Mouse (Mus musculus) liver, postnatal 0 days (tissue): ENCODE measurements around the gene Usmg5. TPM values are rescaled to one million over a fixed set of nuclear protein-coding genes. Genes with fewer than 3 reads are reported as not detected.

Experiments used
- ATAC-seq: fragments of 200-750 bp; cut with Nextera tagmentation; 2 replicates; pipeline ENCODE4 v1.8.0; 2017; ENCODE audit warnings: mild to moderate bottlenecking, moderate library complexity
- DNase-seq: peaks from one replicate; pipeline ENCODE4 v3.0.0-alpha.2; 2016
- H3K27ac ChIP-seq: fragments of 300-500 bp; sonication (generic); 2 replicates; pipeline ENCODE4 v1.5.1; 2014; ENCODE audit warnings: antibody characterized with exemption, moderate library complexity, mild to moderate bottlenecking, low read depth
- H3K27me3 ChIP-seq: fragments of 300-500 bp; sonication (generic); 2 replicates; pipeline ENCODE4 v1.6.1; 2014; ENCODE audit warnings: low read length, control low read depth, mixed read lengths; ENCODE audit not compliant: insufficient read depth
- H3K36me3 ChIP-seq: fragments of 300-500 bp; sonication (generic); replicated peaks from 2 replicates; pipeline ENCODE4 v1.6.1; 2014; ENCODE audit warnings: mild to moderate bottlenecking, control low read depth, low read length, moderate library complexity, mixed read lengths; ENCODE audit not compliant: insufficient read depth
- H3K4me1 ChIP-seq: fragments of 300-500 bp; sonication (generic); 2 replicates; pipeline ENCODE4 v1.6.1; 2014; ENCODE audit warnings: antibody characterized with exemption, mild to moderate bottlenecking, control low read depth; ENCODE audit not compliant: insufficient read depth
- H3K4me2 ChIP-seq: fragments of 300-500 bp; sonication (generic); 2 replicates; pipeline ENCODE4 v1.6.1; 2014; ENCODE audit warnings: low read depth, mild to moderate bottlenecking, low read length, moderate library complexity, mixed read lengths
- H3K4me3 ChIP-seq: fragments of 300-500 bp; sonication (generic); 2 replicates; pipeline ENCODE4 v1.5.1; 2014; ENCODE audit warnings: low read depth, low read length
- H3K9ac ChIP-seq: fragments of 300-500 bp; sonication (generic); replicated peaks from 2 replicates; pipeline ENCODE4 v1.6.1; 2014; ENCODE audit warnings: mild to moderate bottlenecking, moderate library complexity
- H3K9me3 ChIP-seq: fragments of 300-500 bp; sonication (generic); 2 replicates; pipeline ENCODE4 v1.6.1; 2016; ENCODE audit warnings: mild to moderate bottlenecking, control low read depth, low read length, mixed read lengths
- CTCF ChIP-seq: sonication (generic); IDR thresholded peaks from 2 replicates; pipeline ENCODE4 v1.5.1; 2016; ENCODE audit warnings: antibody characterized with exemption, low read depth
- EP300 ChIP-seq: IDR thresholded peaks from 2 replicates; pipeline ENCODE4 v1.6.1; 2016; ENCODE audit warnings: antibody characterized with exemption, low read depth, mild to moderate bottlenecking
- WGBS: fragments of 180-500 bp; shearing (Covaris S2); extraction: QIAGEN DNeasy Blood & Tissue Kit; methylation state at CpG from one replicate; pipeline ENCODE4 v1.1.7; 2014; ENCODE audit not compliant: insufficient replicate concordance; 5-methylcytosine and 5-hydroxymethylcytosine counted together
- polyA plus RNA-seq: library from polyadenylated mRNA; unstranded; fragments of >200 nt; fragmentation: Nextera tagmentation; extraction: Ambion mirVana; gene quantifications from 2 replicates; pipeline ENCODE4 v1.2.1, GENCODE M21; 2015

Usmg5 gene
- polyA plus RNA-seq, 1 experiment from 2014 or later, result 1,426 TPM

GRCm38 (mm10) chr19:47049840-47050239, 40.6 kb downstream of the Usmg5 start:
- Histone ChIP-seq H3K9ac (peak overlapping the region; percentile 83), H3K27ac (peak overlapping the region; percentile 85; the same call in 1 of the 2 replicates)
- ATAC-seq, result no peak

DNA sequence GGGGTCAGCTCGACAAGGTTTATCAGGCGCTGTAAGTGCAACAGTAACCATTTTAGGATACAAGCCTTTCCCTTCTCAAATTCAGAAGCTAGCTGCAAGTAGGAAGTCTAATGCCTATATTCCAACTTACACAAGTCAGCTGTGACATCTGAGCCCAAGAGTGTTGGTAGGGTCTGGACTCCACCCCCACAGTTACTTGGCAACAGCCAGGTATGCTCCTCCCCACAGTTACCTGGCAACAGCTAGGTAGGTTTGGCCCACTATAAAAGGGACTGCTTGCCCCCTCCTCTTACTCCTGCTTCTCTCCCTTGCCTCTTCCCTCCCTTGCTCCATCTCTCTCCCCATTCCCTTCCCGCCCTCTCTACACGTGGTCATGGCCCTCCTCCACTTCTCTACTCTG, 41.4 kb downstream of the Usmg5 start:
- Histone ChIP-seq H3K9ac (no peak overlapping the region), H3K4me3 (no peak overlapping the region), H3K27me3 (no peaks in the 10 kb centered on the region), H3K9me3 (no peaks in the 10 kb centered on the region), H3K4me2 (peak overlapping the region; percentile 97; the same call in 1 of the 2 replicates), H3K36me3 (0 out of 2 replicates have a peak, but pooled peaks cover 9% of the 10 kb centered on the region), H3K27ac (no peak overlapping the region), H3K4me1 (peaks cover 15% of the 10 kb centered on the region)
- TF ChIP-seq CTCF (no peak), EP300 (no peak)
- WGBS, result 64% methylated on average over 4 of the region's 4 CpGs
- ATAC-seq, result no peak
- DNase-seq, result no peak

More at GRCm38 (mm10) chr19:47049840-47050239, 40.6 kb downstream of the Usmg5 start:
- 7% methylated on average over 7 of the region's 7 CpGs for WGBS
- Histone ChIP-seq H3K9me3 (no peaks in the 10 kb centered on the region), H3K4me2 (peak overlapping the region; percentile 97), H3K27me3 (no peaks in the 10 kb centered on the region), H3K4me3 (peak overlapping the region; percentile 84), H3K4me1 (peaks cover 15% of the 10 kb centered on the region), H3K36me3 (0 out of 2 replicates have a peak, but pooled peaks cover 9% of the 10 kb centered on the region)
- no peak for TF ChIP-seq CTCF
- no peak for DNase-seq

GRCm38 (mm10) chr19:47047236-47047833, 43.1 kb downstream of the Usmg5 start:
- no peak for DNase-seq
- H3K4me1 ChIP-seq, result peaks cover 15% of the 10 kb centered on the region
- no peak for TF ChIP-seq CTCF
- TF ChIP-seq EP300, result no peak

DNA sequence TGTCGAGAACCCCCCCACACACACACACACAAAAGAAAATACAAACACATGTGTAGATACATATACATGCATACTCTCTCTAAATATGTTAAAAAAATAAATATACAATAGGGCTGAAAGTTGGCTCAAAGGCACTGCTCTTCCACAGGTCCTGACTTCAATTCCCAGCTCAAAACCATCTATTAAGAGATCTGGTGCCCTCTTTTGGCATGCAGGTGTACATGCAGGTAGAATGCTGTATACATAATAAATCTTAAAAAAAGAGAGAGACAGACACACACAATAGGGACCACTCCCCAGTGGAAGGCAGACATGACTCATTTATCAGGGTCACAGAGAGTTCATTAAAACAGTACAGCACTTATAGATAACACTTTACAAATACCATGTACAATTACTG, 44.1 kb downstream of the Usmg5 start:
- Histone ChIP-seq H3K9ac (no peak overlapping the region), H3K4me1 (peaks cover 15% of the 10 kb centered on the region), H3K4me2 (no peak overlapping the region), H3K27me3 (no peaks in the 10 kb centered on the region), H3K36me3 (0 out of 2 replicates have a peak, but pooled peaks cover 12% of the 10 kb centered on the region), H3K4me3 (no peak overlapping the region), H3K9me3 (no peaks in the 10 kb centered on the region), H3K27ac (no peak overlapping the region)
- no peak for DNase-seq
- no peak for ATAC-seq
- 84% methylated on average over 1 of the region's 1 CpGs for WGBS
- no peak for TF ChIP-seq EP300
- TF ChIP-seq CTCF, result peak; percentile 43

More at GRCm38 (mm10) chr19:47047236-47047833, 43.1 kb downstream of the Usmg5 start:
- H3K27me3 ChIP-seq, result no peaks in the 10 kb centered on the region
- 84% methylated on average over 13 of the region's 13 CpGs for WGBS
- 0 out of 2 replicates have a peak, but pooled peaks cover 9% of the 10 kb centered on the region for H3K36me3 ChIP-seq
- no peak overlapping the region for H3K4me3 ChIP-seq
- H3K9me3 ChIP-seq, result no peaks in the 10 kb centered on the region
- H3K27ac ChIP-seq, result no peak overlapping the region
- no peak for ATAC-seq
- no peak overlapping the region for H3K4me2 ChIP-seq
- H3K9ac ChIP-seq, result no peak overlapping the region

DNA sequence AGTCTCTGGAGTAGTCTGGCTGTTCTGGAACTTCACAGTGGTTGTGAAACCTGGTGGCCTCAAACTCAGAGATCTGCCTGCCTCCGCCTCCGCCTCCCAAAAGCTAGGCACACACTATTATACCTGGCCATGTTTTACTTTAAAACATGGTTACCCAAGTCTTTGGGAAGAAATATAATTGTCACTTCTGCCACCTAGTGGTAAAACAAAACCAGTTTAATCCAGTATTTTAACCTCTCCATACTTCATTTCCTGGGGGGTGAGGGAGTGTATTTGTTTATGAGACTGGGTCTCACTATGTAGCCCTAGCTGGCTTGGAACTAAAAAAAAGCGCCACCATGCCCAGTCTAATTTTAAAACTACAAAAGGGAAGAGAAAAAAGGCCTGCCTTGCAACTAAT, 46.8 kb downstream of the Usmg5 start:
- ATAC-seq (no peak), DNase-seq (no peak)
- H3K4me3 ChIP-seq, result no peak overlapping the region
- no peak overlapping the region for H3K9ac ChIP-seq
- TF ChIP-seq CTCF, result peak; percentile 51
- TF ChIP-seq EP300, result no peak
- no peak overlapping the region for H3K27ac ChIP-seq
- H3K9me3 ChIP-seq, result no peaks in the 10 kb centered on the region
- no peaks in the 10 kb centered on the region for H3K27me3 ChIP-seq
- H3K36me3 ChIP-seq, result peaks cover 20% of the 10 kb centered on the region; the same call in 1 of the 2 replicates
- H3K4me1 ChIP-seq, result no peaks in the 10 kb centered on the region
- WGBS, result 65% methylated on average over 3 of the region's 3 CpGs
- H3K4me2 ChIP-seq, result no peak overlapping the region

GRCm38 (mm10) chr19:47040720-47041473, 49.5 kb downstream of the Usmg5 start:
- Histone ChIP-seq H3K36me3 (peaks cover 22% of the 10 kb centered on the region), H3K9me3 (no peaks in the 10 kb centered on the region), H3K27me3 (no peaks in the 10 kb centered on the region), H3K4me1 (no peaks in the 10 kb centered on the region), H3K4me3 (no peak overlapping the region), H3K9ac (no peak overlapping the region), H3K27ac (no peak overlapping the region), H3K4me2 (no peak overlapping the region)
- ATAC-seq (no peak), DNase-seq (no peak)
- 83% methylated on average over 3 of the region's 3 CpGs for WGBS
- no peak for TF ChIP-seq CTCF
- TF ChIP-seq EP300, result no peak
